Mouse (Mus musculus) adrenal gland, postnatal 36 days (tissue): Measurements from ENCODE around the gene Fgf23. TPM values are rescaled to one million over a fixed set of nuclear protein-coding genes. Genes with fewer than 3 reads are reported as not detected.

ENCODE experiments used
- DNase-seq, 2 experiments: peaks; one replicate each; pipeline ENCODE4 v3.0.0; 2021; ENCODE audit warnings: mixed read lengths in 1 of 2
- long read RNA-seq, 2 experiments: library from polyadenylated mRNA; stranded (forward); transcript quantifications; one replicate each; pipeline ENCODE4 v2.0.0; 2021; ENCODE audit warnings: borderline sequencing depth in 2 of 2
- total RNA-seq, 2 experiments: library from RNA; stranded (reverse); gene quantifications; 2 replicates each; pipeline ENCODE4 v1.2.3; 2021

The Fgf23 gene
- total RNA-seq: not detected
- long read RNA-seq, experiment 1: 0 reads
- long read RNA-seq, experiment 2: 0 reads

DNA sequence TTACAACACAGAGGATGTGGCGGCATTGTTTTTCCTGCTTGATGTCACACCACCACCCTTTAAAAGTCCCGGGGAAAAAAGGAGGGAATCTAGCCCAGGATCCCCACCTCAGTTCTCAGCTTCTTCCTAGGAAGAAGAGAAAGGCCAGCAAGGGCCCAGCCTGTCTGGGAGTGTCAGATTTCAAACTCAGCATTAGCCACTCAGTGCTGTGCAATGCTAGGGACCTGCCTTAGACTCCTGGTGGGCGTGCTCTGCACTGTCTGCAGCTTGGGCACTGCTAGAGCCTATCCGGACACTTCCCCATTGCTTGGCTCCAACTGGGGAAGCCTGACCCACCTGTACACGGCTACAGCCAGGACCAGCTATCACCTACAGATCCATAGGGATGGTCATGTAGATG, at the start of gene Fgf23:
Fgf23 (plus strand) TSS at position 86 of the 400 bp plus-strand sequence.
- DNase-seq: no peak

DNA sequence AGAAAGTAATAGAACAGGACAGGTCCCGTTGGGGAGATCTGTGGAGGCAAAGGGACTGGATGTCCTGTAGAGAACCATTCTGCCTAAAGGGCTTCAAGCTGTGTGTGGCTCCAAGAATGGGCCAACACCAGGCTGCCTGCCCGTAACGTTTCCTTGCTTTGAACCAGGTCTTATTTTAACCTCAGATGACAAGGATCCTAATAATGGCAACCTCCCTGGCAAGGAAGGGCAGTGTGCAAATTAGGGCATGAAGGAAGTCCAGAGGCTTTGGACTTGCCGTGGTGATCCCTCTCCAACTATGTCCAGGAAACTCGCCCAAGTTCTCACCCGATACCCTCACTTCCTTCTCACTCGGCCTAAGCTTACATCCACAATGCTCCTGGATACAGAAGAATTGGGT, 47.9 kb upstream of the Fgf23 start:
- no peak for DNase-seq

DNA sequence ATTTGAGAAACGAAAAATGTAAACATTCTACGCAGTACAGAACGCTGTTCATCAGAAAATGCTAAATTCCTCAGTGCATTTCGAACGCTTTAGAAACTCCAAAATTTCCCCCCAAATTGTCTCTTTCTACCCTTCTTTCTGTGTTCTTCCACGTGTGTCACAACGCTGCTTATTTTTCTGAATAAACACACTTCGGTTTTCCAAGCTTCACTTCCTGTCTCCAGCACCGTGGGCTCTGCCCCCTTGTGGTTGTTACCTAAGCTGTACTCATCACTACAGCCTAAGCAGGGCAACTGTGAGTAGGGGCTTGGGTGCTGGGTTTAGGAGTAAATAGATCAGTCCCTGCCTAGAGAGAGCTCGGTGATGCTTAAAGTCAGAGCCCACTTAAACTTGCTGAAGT, 37.9 kb upstream of the Fgf23 start:
- DNase-seq: peak in 1 of 2 experiments; percentile 29

DNA sequence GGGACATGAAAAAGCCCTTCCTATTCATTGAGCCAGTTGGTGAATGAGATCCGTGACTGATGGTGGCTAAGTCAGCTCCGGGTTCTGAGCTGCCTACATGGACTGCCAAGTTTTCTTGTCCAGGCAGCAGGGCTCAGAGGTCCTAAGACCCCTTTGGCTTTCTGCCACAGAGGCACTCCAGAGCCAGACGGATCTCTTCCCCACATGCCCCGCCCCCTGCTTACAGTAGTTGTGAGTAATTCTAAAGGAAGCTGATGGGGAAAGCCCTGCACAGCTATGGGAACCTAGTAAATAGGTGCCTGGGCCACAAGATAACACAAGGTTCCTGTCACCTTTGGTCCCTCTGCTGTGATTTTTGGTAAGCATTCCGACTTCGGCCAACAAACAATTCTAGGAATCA, 27.8 kb upstream of the Fgf23 start:
- no peak for DNase-seq

DNA sequence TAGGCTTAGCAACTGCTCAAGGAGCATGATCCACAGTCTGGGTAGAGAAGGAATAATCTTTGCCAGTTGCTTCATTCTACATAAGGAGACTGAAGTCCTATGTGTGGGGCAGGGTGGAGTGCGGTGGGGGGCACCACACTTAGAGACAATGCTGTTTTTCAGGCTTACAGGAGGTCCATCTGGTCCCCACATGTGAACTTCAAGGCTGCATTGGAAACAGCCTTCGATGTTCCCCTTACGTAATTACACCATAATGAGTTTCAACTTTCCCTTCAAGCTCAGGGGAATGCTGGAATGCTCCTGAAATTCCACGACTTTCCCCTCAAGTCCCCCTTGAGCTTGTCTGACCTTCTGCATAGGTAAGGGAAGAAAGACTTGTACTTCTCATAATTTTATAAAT, 21.9 kb upstream of the Fgf23 start:
- DNase-seq: no peak

DNA sequence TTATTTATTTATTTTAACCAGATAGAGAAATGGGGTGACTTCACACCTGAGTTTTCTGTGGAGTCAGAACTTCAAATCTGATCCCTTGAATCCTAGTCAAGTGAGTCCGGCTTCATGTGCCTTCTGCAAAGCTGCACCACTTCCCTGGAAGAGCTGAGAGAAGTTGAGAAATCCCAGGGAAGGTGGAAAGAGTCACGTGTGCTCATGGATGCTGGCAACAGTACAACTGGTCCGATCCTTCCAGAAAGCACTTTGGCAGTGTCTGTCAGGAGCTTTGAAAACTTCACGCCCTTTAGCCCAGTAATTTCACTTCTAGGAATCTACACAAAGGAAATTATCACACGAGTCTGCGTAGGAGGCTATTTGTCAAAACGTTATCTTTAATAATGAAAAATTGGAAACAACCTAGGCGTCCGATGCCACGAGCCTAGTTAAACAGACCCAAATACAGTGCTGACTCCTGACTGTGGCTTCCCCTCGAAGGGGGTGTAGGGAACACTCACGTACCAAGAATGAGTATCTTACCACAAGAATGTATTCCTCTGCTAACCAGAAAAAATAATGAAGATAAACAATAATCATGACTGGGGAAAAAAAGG, 15.6 kb upstream of the Fgf23 start:
- DNase-seq: no peak

DNA sequence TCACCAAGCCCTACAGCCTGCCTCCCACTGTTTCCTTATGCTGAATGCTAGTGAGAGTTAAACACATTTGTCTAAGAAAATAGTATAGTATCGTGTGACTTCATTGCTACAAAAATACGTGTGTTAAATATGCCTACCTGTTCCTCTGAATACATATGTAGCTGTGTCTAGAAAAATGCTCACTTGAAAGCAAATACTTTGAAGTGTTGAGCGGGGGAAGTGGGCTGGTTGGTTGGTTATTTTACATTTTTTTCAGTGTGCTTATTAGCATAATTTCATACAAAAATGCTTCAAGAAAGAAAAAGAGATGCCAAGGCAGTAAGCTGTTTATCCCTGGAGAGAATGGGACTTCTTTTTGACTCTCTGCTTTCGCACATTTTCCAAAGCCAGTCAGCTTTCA, 12.7 kb upstream of the Fgf23 start:
- no peak for DNase-seq

DNA sequence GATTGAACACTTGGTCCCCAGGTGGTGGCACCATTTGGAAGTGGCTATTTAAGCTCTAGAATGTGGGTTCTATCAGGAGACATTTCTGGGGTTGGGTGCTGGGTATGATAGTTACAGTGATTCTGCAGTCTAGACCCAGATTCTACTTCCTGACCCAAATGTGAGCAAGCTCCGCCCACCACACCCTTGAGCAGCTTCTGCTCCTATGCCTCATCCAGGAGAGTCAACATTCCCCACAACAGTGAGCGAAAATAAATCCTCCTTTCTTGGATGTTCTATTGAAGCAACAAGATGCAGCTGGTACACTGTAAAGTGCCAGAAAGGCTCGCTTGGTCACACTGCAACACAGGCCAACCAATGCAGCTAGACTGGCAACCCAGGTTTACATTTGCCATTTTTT, 8.8 kb upstream of the Fgf23 start:
- no peak for DNase-seq

DNA sequence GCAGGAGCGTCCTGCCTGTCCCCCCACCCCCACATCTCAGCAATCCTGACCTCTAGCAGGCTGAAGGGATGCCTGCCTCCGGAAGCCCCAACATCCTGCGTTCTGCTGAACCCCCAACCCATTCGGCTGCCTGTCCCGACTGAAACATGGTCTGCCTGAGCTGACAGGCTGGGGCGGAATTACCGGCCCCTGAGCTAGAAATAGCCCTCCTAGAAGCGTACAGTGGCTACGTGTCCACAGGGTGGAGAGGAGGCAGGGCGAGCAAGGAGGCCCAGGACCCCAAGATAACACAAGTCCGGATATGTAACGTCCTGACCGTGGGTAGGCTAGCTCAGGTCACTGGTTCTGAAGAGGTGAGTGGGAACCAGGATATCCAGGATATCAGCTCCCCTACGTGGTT, 7.9 kb upstream of the Fgf23 start:
- DNase-seq: no peak

DNA sequence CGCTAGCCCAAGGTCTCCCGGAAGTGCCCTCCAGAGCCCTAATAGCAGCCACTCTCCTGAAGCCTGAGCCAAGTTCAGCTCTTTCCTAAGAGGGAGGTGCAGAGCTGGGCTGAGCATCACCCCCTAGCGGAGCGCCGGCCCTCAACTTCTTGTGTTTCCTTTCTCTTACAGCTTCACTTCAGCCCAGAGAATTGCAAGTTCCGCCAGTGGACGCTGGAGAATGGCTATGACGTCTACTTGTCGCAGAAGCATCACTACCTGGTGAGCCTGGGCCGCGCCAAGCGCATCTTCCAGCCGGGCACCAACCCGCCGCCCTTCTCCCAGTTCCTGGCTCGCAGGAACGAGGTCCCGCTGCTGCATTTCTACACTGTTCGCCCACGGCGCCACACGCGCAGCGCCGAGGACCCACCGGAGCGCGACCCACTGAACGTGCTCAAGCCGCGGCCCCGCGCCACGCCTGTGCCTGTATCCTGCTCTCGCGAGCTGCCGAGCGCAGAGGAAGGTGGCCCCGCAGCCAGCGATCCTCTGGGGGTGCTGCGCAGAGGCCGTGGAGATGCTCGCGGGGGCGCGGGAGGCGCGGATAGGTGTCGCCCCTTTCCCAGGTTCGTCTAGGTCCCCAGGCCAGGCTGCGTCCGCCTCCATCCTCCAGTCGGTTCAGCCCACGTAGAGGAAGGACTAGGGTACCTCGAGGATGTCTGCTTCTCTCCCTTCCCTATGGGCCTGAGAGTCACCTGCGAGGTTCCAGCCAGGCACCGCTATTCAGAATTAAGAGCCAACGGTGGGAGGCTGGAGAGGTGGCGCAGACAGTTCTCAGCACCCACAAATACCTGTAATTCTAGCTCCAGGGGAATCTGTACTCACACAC, 7.4 kb downstream of the Fgf23 start:
- DNase-seq: peak; percentile 65 to 73

DNA sequence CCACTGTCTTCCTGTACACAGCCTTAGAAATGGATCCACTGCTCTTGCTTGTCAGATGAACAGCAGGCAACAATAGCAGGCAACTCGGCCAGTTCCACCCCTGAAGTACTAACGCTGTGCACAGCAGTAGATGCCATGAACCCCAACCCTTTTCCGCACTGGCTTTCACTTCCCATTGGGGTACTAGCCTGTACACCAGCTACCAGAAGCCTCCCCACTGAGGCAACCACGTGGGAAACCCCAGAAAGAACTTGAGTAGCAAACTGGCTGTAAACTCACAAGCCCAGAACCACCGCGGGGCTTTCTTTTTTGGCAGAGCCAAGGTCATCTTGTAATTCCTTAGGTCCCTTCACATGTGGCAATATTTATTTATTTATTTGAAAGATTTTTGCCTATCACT, 9.1 kb downstream of the Fgf23 start:
- DNase-seq: no peak

DNA sequence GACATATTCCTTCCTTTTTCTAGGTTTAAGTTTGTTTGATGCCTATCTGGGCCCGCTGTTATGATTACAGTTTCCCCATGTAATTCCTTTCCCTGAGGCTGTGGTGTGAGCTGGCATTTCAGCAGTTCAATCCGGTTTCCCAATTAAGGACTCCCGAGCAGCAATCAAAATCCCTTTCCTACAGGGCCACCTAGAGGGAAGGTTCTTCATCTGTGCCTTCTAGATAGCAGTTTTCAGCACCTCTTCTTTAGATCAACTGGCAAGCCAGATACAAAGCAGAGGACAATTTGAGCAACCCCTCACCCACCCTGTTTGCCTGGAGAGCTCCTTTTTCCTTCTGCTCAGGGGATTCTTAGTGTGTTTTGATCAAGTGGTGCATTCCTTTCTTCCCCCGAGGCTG, 14.0 kb downstream of the Fgf23 start:
- peak in 1 of 2 experiments; percentile 55 for DNase-seq

DNA sequence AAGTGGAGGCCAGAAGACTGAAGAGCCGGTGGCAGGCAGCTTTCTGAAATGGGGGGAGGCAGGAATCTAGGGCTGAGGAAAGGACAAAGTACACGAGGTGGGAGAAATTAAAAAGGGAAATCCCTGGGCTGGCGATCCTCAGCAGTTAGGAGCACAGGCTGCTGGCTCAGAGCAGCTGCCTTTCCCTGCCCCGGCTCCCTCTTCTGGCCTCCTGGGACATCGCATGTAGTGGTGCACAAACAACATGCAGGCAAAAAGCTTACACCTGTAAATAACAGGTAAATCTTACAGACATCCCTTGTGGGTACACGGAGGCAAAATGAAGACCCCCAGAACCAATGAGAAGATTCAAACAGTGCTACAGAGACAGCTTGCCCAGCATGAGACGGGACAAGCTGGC, 21.9 kb downstream of the Fgf23 start:
- peak in 1 of 2 experiments; percentile 48 for DNase-seq

DNA sequence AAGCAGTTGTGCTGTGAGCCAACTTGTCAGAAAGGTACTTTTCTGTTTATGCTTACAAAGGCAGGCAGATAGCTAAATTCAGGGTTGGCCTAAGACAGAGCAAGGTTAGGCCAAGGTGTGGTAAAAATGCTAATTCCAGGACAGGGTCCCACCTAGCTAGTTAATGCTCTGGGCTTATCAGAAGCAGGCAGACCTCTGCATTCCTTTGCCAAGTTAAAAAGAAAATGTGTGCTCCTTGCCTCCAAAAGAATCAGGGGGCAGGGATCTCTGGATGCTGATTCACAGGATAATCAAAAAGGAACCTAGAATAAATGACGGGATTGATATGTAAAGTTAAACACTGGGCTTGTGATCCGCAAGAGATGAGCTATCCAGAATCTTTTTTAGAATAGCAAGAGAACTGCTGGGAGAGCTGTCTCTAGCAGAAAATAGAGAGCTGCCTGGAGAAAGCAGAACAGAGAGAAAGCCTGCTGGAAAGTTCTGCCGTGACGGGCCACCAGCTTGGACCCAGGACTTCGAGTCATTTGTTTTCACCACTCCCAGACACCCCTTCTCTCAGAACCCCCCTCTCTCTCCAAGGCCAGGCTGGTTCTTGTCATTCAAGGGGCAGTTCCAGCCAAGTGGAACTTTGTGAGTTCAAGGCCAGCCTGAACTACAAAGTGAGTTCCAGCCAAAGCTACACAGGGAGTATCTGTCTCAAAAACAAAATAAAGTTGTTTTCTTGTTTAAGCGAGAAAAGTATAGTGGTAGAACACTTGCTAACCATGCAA, 31.0 kb downstream of the Fgf23 start:
- peak in 1 of 2 experiments; percentile 16 for DNase-seq

DNA sequence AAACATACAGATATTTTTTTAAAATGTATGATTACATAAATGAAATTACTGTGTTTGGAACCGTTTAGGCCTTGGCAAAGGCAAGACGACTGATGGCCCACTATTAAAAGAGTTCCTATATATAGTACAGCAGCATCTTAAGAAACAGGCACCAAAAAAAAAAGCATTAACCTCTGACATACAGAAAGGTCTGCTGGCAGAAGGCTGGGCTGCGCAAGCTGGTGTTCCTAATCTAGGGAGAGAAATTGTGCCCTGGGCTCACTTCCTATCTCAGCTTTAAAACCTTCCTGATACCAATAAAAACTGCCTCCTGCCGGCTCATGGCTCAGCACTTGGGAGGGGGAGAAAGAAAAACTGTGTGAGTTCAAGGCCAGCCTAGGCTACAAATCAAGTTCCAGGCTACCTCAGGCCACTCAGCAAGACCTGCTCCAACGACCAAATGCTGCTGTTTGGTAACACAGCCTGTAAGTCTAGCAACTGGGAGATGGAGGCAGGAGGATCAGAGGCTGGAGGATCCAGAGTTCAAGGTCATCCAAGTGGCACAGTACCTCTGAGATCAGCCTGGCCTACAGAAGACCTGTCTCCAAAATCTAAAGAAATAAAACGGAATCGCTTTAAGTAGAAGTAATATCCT, 31.8 kb downstream of the Fgf23 start:
- DNase-seq: no peak

DNA sequence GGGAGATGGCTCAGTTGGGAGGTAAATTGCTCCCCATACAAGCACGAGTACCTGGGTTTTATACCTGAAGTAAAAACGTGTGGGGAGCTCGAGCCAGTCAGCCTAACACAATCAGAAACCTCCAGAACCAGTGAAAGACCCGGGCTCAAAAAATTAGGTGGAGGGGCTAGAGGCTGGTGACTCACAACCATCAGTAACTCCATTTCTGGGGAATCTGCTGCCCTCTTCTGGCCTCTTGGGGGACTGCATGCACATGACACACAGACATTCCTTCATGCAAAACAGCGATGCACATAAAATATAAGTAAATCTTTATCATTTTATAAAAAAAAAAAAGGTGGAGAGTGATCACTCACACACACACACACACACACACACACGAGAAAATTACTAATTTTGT, 32.4 kb downstream of the Fgf23 start:
- peak; percentile 22 to 48 for DNase-seq

DNA sequence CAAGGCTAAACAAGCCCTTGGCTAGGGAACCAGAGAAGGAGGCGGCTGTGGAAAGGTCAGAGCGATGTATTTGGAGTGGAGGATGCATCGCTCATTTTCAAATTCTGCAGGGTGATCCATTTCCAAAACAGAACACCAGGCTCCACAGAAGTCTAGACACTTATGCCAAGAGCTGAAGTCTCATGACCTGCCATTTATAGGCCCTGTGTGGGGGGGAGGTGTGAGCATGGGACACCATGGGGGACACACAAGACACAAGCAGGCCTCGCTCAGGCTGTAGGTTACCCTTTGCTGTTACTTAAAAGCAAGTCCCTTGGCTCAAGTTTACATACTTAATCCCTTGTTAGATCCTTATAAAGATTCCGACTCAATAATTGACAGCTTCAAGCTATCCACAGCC, 33.5 kb downstream of the Fgf23 start:
- DNase-seq: no peak

DNA sequence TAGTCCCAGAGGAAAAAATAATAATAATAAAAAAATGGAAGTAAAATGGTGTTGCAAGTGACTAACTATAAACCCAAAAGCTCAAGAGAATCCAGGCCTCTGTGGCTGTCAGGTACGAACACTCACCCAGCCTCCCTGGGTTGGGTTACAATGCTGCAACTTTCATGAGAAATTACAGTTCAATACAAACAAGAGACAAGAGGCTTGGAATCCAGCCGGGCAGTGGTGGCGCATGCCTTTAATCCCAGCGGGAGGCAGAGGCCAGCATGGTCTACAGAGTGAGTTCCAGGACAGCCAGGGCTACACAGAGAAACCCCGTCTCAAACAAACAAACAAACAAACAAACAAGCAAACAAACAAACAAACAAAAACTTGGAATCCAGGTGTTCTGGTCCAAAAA, 34.0 kb downstream of the Fgf23 start:
- no peak for DNase-seq

DNA sequence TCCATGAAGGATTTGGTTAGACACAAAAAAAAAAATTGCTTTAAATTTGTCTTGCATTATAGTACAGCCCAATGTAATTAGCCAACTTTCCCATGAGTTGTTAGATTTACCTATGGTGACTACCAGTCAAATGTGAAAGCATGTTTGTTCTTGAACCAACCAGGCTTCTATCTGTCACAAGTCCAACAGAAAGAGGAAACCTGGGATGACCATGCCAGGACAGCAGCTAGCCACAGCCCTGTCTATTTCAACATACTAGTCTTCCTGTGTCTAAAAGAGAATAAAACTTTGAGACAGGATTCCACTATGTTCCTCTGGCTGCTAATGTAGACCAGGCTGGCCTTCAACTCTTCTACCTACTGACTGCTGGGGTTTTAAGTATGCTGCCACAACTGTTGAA, 34.7 kb downstream of the Fgf23 start:
- no peak for DNase-seq

DNA sequence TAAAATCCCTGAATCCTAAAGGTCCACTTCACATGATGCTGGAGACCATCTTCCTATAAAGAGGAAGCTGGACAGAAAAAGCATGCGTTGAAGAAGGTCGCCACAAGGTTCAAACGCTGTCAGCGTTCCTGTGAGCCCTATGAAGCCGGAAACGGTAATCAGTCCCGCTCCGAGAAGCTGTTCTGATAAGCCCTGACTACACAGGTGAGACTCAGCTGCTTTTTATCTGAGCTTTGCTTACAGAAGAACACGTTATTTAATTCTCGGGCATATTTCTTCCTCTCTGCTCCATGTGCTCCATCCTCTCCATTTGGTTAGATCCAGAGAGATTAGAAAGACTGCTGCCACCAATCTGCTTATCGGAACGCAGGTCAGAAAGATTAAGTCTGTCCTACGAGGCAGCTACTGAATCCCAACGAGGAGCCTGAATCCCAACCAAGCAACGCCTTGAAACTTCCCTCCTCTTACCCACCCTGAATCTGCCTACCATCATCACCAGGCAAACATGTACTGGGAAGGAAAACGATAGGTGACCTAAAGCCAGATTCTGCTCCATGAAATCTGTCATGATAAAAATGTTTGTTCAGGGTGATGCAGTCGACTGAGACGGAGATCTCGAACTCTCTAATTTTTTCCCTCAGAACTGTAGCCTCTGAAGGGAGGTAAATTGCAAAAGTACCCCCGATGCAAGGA, 35.8 kb downstream of the Fgf23 start:
- DNase-seq: no peak

DNA sequence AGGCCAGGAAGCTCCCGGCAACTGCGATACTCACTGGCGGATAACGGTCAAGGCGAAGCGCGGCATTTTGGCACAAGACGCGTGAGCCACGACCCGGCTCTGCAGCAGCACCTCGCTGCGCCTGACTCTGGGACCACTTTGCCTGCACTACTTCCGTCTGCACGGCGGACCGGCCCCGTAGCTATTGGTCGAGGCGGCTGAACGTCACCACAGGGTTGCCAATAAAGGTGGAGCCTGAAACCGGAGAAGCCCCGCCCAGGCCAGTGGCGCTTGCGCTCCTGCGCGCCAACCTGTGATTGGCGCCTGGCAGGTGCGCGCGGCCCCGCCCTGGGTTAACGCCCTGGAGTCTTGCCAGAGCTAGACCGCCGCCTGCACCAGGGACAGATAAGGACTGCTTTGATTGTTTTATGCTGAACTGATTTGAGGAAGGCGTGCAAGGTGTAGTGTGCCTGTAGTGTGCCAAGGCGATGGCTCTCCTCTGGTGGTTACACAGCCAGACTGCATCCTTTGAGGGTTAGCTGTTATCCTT, 36.8 kb downstream of the Fgf23 start, which contains the start of gene Tigar:
Tigar (minus strand) TSS at position 156 of the 529 bp plus-strand sequence.
- peak; percentile 96 for DNase-seq
